Mouse (Mus musculus) megakaryocyte, embryonic 14.5 days (primary cell): ENCODE results near the gene Arid3a.

Experiments
- FLI1 ChIP-seq: IDR thresholded peaks from 2 replicates; pipeline ENCODE4 v1.6.1; 2012; ENCODE audit warnings: low read length, inconsistent platforms, mixed read lengths
- GATA1 ChIP-seq: IDR thresholded peaks from 3 replicates; pipeline ENCODE4 v1.6.1; 2012; ENCODE audit warnings: mixed read lengths, low read length, inconsistent platforms, borderline replicate concordance

- no peak for TF ChIP-seq GATA1
- no peak for TF ChIP-seq FLI1
Observed at GRCm38 (mm10) chr10:79910556-79910955, 16.3 kb upstream of the Arid3a start, which contains the start of gene Gm26602.
